Mouse (Mus musculus): Measurements from ENCODE around the gene Gpr65. TPM values are rescaled to one million over a fixed set of nuclear protein-coding genes. Genes with fewer than 3 reads are reported as not detected.
"Not testable (repeated sequence)": the region's sequence is repeated elsewhere in the genome, so short reads cannot be mapped to it uniquely, and the experiment has no call there.

Gene Gpr65
- total and polyA plus RNA-seq, 2 experiments from 2014 or later, result 0.28 to 1.3 TPM

DNA sequence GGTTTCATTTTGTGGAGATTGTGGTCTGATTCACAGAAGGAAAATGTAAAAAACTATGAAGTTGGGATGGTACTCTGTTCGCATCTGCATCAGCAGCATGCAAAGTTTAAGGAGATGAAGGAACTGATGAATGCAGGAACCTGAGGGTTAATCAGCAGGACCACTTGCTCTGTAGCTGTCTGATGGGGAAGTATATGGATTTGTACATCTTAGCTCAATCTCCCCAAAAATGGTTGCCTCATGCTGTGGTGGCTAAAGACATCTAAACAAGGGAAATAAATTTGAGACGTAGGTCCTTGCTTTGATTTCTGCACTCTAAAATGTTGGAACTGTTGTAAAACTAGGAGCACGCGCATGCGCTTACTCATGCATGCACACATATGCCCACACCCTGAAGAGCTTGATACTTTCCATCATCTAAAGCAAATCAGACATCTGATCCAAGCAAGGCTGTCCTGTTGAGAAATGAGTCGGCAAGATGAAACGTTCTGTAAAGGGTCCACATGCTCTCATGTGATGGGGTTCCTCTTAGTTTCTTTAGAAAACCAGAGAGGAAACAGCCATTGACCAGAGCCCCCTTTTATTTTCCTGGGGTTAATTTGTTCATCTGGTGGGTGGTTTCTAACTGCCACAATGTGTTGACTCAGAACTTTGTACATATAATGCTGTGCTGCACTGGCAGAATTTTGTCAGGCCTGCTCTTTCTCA, 43.1 kb downstream of the Gpr65 start:
- 93% methylated on average over 7 of the region's 7 CpGs for WGBS
- H3K4me3 ChIP-seq (ENCODE audit: low read depth, low read length), result no peak overlapping the region
- no peak overlapping the region for H3K27ac ChIP-seq (ENCODE audit: low read depth, low read length)
- DNase-seq (ENCODE audit: low spot score), result no peak
- no peaks in the 10 kb centered on the region for H3K36me3 ChIP-seq (ENCODE audit: insufficient read depth, low read length)
- H3K9ac ChIP-seq (replicated peaks; ENCODE audit: low read length, poor library complexity, severe bottlenecking), result no peak overlapping the region
- no peak for TF ChIP-seq CTCF (IDR thresholded peaks at IDR 0.05)
- no peaks in the 10 kb centered on the region for H3K4me1 ChIP-seq (ENCODE audit: insufficient read depth, low read length)
- H3K4me2 ChIP-seq (ENCODE audit: low read depth, low read length, poor library complexity, severe bottlenecking), result no peak overlapping the region
- H3K9me3 ChIP-seq (ENCODE audit: low read length), result no peaks in the 10 kb centered on the region
- no peak for ATAC-seq (ENCODE audit: low FRiP score)
- H3K27me3 ChIP-seq (ENCODE audit: insufficient read depth, low read length), result no peaks in the 10 kb centered on the region

DNA sequence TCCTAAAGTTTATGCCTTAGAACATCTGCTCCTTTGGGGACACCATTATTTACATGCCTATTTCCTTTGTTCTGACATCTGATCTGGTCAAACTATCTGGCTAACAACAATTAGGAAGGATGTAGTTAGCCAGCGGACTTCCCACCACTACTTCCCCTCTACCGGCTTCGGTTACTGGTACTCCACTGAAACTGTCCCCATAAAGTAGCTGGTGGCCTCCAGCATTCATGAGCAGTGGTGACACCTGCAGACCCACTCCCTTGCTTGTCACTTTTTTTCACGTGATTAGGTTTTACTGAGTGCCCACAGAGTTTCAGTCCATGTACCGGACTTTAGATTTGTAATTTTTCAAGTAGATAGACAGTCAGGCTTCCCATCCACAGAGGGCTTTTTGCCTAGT, 47.5 kb downstream of the Gpr65 start:
- Histone ChIP-seq H3K4me2 (ENCODE audit: low read depth, low read length, poor library complexity, severe bottlenecking) (no peak overlapping the region), H3K27me3 (ENCODE audit: insufficient read depth, low read length) (no peaks in the 10 kb centered on the region), H3K9ac (replicated peaks; ENCODE audit: low read length, poor library complexity, severe bottlenecking) (no peak overlapping the region), H3K4me3 (ENCODE audit: low read depth, low read length) (no peak overlapping the region), H3K4me1 (ENCODE audit: insufficient read depth, low read length) (no peaks in the 10 kb centered on the region), H3K27ac (ENCODE audit: low read depth, low read length) (no peak overlapping the region), H3K36me3 (ENCODE audit: insufficient read depth, low read length) (no peaks in the 10 kb centered on the region), H3K9me3 (ENCODE audit: low read length) (no peaks in the 10 kb centered on the region)
- no peak for TF ChIP-seq CTCF (IDR thresholded peaks at IDR 0.05)
- DNase-seq (ENCODE audit: low spot score), result no peak
- 86% methylated on average over 5 of the region's 5 CpGs for WGBS
- no peak for ATAC-seq (ENCODE audit: low FRiP score)

DNA sequence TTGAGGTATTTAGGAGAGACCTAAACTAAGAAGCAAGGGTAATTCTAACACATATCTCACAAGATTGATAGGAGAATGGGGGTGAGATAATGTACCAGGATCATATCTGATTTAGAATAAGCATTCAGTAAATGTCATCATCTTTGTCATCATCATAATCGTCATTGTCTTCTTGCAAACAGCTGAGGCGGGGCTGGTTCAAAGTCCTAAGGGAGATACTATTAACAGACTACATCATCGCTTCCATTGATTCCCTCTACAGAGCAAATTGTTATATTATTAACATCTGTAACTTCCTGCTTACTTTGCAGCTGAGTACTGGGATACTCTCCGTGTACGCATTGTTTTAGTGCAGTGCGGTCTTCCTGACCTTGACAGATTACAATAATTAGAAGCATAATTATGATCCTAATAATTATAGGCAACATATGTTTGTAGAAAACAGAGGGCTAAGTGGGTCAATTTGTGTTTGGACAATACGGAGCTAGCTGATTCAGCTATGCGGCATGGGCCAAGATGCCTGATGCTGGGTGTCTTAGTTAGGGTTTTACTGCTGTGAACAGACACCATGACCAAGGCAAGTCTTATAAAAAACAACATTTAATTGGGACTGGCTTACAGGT, 49.4 kb downstream of the Gpr65 start:
- ATAC-seq (ENCODE audit: low FRiP score) (no peak), DNase-seq (ENCODE audit: low spot score) (no peak)
- Histone ChIP-seq H3K9ac (replicated peaks; ENCODE audit: low read length, poor library complexity, severe bottlenecking) (no peak overlapping the region), H3K4me1 (ENCODE audit: insufficient read depth, low read length) (no peaks in the 10 kb centered on the region), H3K4me2 (ENCODE audit: low read depth, low read length, poor library complexity, severe bottlenecking) (no peak overlapping the region), H3K36me3 (ENCODE audit: insufficient read depth, low read length) (no peaks in the 10 kb centered on the region), H3K27me3 (ENCODE audit: insufficient read depth, low read length) (no peaks in the 10 kb centered on the region), H3K27ac (ENCODE audit: low read depth, low read length) (no peak overlapping the region), H3K9me3 (ENCODE audit: low read length) (no peaks in the 10 kb centered on the region), H3K4me3 (ENCODE audit: low read depth, low read length) (no peak overlapping the region)
- TF ChIP-seq CTCF (IDR thresholded peaks at IDR 0.05), result no peak
- WGBS, result 94% methylated on average over 8 of the region's 8 CpGs

DNA sequence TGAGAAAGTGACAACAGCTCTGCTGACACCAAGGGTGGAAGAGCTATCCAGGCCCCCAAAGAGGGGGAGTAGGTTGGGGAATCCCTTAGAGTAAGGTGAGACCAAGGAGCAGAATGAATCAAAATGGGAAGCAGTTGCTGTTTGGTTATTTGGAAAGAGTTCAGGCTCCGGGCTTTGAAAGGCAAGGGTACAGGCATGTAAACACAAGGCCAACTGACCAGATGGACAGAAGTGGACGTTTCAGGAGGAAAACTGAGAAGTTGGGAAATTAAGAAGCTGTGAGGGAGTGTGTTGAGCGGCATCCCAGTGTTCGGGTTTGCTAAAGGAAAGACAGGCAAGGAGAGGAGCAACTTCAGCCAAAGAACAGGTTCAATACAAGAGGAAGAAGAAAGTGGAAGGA, 54.0 kb downstream of the Gpr65 start:
- Histone ChIP-seq H3K9ac (replicated peaks; ENCODE audit: low read length, poor library complexity, severe bottlenecking) (no peak overlapping the region), H3K4me1 (ENCODE audit: insufficient read depth, low read length) (no peaks in the 10 kb centered on the region), H3K4me2 (ENCODE audit: low read depth, low read length, poor library complexity, severe bottlenecking) (no peak overlapping the region), H3K9me3 (ENCODE audit: low read length) (no peaks in the 10 kb centered on the region), H3K36me3 (ENCODE audit: insufficient read depth, low read length) (no peaks in the 10 kb centered on the region), H3K27me3 (ENCODE audit: insufficient read depth, low read length) (no peaks in the 10 kb centered on the region), H3K27ac (ENCODE audit: low read depth, low read length) (no peak overlapping the region), H3K4me3 (ENCODE audit: low read depth, low read length) (no peak overlapping the region)
- no peak for DNase-seq (ENCODE audit: low spot score)
- ATAC-seq (ENCODE audit: low FRiP score), result no peak
- TF ChIP-seq CTCF (IDR thresholded peaks at IDR 0.05), result no peak
- 84% methylated on average over 4 of the region's 4 CpGs for WGBS

DNA sequence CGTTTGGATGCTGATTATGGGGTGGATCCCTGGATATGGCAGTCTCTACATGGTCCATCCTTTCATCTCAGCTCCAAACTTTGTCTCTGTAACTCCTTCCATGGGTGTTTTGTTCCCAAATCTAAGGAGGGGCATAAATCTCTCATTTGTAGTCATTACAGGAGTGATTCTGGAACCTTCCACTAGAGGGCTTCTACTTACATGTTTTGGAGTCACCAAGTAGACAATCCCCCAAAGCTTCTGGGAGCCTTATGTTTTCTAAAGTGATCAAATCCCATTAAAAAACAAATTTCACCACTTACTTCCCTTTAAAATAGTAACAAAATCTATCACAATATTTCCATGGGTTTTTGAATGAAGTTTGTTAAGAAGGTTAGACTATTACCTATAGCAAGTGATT, 55.7 kb downstream of the Gpr65 start:
- H3K9me3 ChIP-seq (ENCODE audit: low read length); H3K9ac ChIP-seq (replicated peaks; ENCODE audit: low read length, poor library complexity, severe bottlenecking); H3K27me3 ChIP-seq (ENCODE audit: insufficient read depth, low read length); H3K4me1 ChIP-seq (ENCODE audit: insufficient read depth, low read length); H3K36me3 ChIP-seq (ENCODE audit: insufficient read depth, low read length); ATAC-seq (ENCODE audit: low FRiP score); H3K27ac ChIP-seq (ENCODE audit: low read depth, low read length); H3K4me2 ChIP-seq (ENCODE audit: low read depth, low read length, poor library complexity, severe bottlenecking); H3K4me3 ChIP-seq (ENCODE audit: low read depth, low read length): not testable (repeated sequence)
- peak; percentile 87 for DNase-seq (ENCODE audit: low spot score)
- peak; percentile 78 for TF ChIP-seq CTCF (IDR thresholded peaks at IDR 0.05)
- no CpG with 5 or more reads among the region's 1 CpGs for WGBS

Other genes with a start within 250 kb of the Gpr65 start
- gene Galc, start 9.2 kb upstream of the Gpr65 start, total RNA-seq (2014; rRNA removed), result 11.1 and 18.1 TPM in 2 replicates
- 10.7 and 11.7 TPM in 2 replicates for gene Galc, start 9.2 kb upstream of the Gpr65 start, polyA plus RNA-seq (2015; fragmentation: Nextera tagmentation; extraction: Ambion mirVana)

All from midbrain, postnatal 0 days (tissue).